Mouse (Mus musculus) spleen, adult 2 months (tissue): ENCODE results near the gene Fam172a.

Experiments
- CTCF ChIP-seq: fragments of 200-500 bp; IDR thresholded peaks from 2 replicates; pipeline ENCODE4 v1.5.1; 2011; ENCODE audit warnings: mild to moderate bottlenecking, inconsistent platforms; ENCODE audit not compliant: insufficient read depth, insufficient read length, insufficient replicate concordance; ENCODE audit errors: extremely low read depth
- POLR2A ChIP-seq: fragments of 200-500 bp; IDR thresholded peaks from 2 replicates; pipeline ENCODE4 v1.6.1; 2011; ENCODE audit warnings: low read depth, low read length, inconsistent platforms

GRCm38 (mm10) chr13:78099746-78100530 lies 398.1 kb downstream of the Fam172a start:
- no peak for TF ChIP-seq CTCF
- no peak for TF ChIP-seq POLR2A
